In the genomic region with DNA sequence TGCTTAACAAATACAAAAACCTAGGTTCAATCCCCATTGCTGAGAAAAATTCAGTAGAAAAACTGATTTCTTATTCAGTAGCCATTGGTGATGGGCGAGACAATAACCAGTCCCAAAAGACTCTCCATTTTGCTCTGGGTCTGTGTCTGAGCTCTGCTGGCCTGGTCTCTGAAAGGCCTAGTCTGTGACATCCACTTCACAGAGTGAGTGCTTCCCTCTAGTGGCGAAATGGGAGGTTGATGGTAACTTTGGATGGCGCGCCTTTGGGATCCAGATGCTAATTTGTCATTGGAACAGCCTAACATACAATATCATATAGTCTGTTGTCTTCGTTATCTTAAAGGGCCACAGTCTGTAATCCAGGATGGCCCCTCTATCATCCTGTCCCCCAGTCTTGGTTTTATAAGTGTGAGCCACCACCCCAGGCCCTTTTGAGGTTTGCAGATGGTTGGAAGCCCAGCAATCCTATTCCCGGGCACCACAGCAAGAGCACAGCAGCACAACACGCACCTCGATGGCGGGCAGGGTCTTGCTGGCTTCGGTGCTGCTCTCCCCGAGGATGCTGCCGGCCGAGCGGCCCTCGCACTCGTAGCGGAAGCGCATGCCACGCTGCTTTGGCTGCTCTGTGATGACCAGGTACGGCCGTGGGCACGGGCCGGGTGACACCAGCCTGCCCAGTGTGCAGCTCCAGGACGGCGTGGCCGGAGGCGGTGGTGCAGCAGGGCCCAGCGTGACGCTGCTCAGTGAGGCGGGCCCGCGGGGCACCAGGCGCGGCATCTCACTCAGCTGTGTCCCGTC, we compare ENCODE assay signal across 8 mouse cellular contexts. TPM values are rescaled to one million over a fixed set of nuclear protein-coding genes. Genes with fewer than 3 reads are reported as not detected.
DNase-seq lines count a peak whose midpoint lies in the region; ATAC-seq lines count a peak whose summit lies in the region.

No protein-coding gene starts in this region.

- 6% methylated on average over 31 of the region's 35 CpGs for WGBS in hindbrain, embryonic 15.5 days

- 0 out of 2 replicates have a peak overlapping the region, but pooled peaks have one; percentile 51 for H3K27ac ChIP-seq in hindbrain, embryonic 15.5 days (replicated peaks)

- no peaks in the 10 kb centered on the region for H3K36me3 ChIP-seq in hindbrain, embryonic 15.5 days

- no peaks in the 10 kb centered on the region for H3K9me3 ChIP-seq in hindbrain, embryonic 15.5 days

- DNase-seq in T-cell, adult 2 months (ENCODE audit: low spot score), result peak; percentile 69
- peak; percentile 75 for DNase-seq in cerebellum, adult 9-11 months
- DNase-seq in layer of hippocampus, postnatal 36 days, result peak; percentile 54 to 67
- peak; percentile 79 for DNase-seq in lung, postnatal 25 days (ENCODE audit: low spot score)
- peak; percentile 78 for DNase-seq in retina, postnatal 7 days (ENCODE audit: low read depth, low spot score)
- peak; percentile 54 to 67 for DNase-seq in urinary bladder, postnatal 36 days (ENCODE audit: low spot score in 2 of 2)

- peak overlapping the region; percentile 15; the same call in 1 of the 2 replicates for H3K9ac ChIP-seq in hindbrain, embryonic 15.5 days

- H3K4me3 ChIP-seq in hindbrain, embryonic 15.5 days, result peak overlapping the region; percentile 27

- no peaks in the 10 kb centered on the region for H3K27me3 ChIP-seq in hindbrain, embryonic 15.5 days

- H3K4me2 ChIP-seq in hindbrain, embryonic 15.5 days, result peak overlapping the region; percentile 52

- peak; percentile 82 for ATAC-seq in frontal cortex, adult (ENCODE audit: low TSS enrichment)
- ATAC-seq in hindbrain, embryonic 15.5 days (ENCODE audit: low FRiP score, low read depth), result peak; percentile 65; the same call in 1 of the 2 replicates

- peaks cover 6% of the 10 kb centered on the region for H3K4me1 ChIP-seq in hindbrain, embryonic 15.5 days (replicated peaks)

RNA-seq across cellular contexts. Expression of a gene that starts 10.0 kb away (rescaled TPM):
- polyA plus RNA-seq in hindbrain, embryonic 15.5 days (2015; fragmentation: Nextera tagmentation; extraction: Ambion mirVana), result 7.0 and 7.2 TPM in 2 replicates
- 10 to 100 TPM in 1 of 2 experiments, 1 to 10 TPM in 1; 7.3 to 10.2 TPM for total RNA-seq in layer of hippocampus, postnatal 36 days (2021)

RNA-seq across cellular contexts. Expression of a gene that starts 14.9 kb away (rescaled TPM):
- polyA plus RNA-seq in hindbrain, embryonic 15.5 days (2015; fragmentation: Nextera tagmentation; extraction: Ambion mirVana), result 56.0 and 60.7 TPM in 2 replicates
- total RNA-seq in layer of hippocampus, postnatal 36 days (2021), result 100 to 1,000 TPM in 1 of 2 experiments, 10 to 100 TPM in 1; 90.1 to 103 TPM

RNA-seq across cellular contexts. Expression of a gene that starts 41.8 kb away (rescaled TPM):
- 152 TPM in 2 replicates for polyA plus RNA-seq in hindbrain, embryonic 15.5 days (2015; fragmentation: Nextera tagmentation; extraction: Ambion mirVana)
- 10 to 100 TPM; 44.2 to 46.1 TPM for total RNA-seq in layer of hippocampus, postnatal 36 days (2021)

RNA-seq across cellular contexts. Expression of a gene that starts 42.1 kb away (rescaled TPM):
- 0.19 and 0.47 TPM in 2 replicates for polyA plus RNA-seq in hindbrain, embryonic 15.5 days (2015; fragmentation: Nextera tagmentation; extraction: Ambion mirVana)
- total RNA-seq in layer of hippocampus, postnatal 36 days (2021), result under 1 TPM; 0.33 to 0.75 TPM

RNA-seq across cellular contexts. Expression of a gene that starts 45.6 kb away (rescaled TPM):
- polyA plus RNA-seq in hindbrain, embryonic 15.5 days (2015; fragmentation: Nextera tagmentation; extraction: Ambion mirVana), result 134 and 143 TPM in 2 replicates
- 100 to 1,000 TPM; 131 to 144 TPM for total RNA-seq in layer of hippocampus, postnatal 36 days (2021)

Comparison
In these comparisons a context has a peak if more than half of its experiments do, and no peak if none do; other contexts are left out.
1. Peak in every context shown above with its lines: DNase-seq, ATAC-seq, H3K4me3 ChIP-seq and H3K27ac ChIP-seq.